Mouse (Mus musculus): ENCODE data around the gene Aurkaip1.

Gene Aurkaip1

DNA sequence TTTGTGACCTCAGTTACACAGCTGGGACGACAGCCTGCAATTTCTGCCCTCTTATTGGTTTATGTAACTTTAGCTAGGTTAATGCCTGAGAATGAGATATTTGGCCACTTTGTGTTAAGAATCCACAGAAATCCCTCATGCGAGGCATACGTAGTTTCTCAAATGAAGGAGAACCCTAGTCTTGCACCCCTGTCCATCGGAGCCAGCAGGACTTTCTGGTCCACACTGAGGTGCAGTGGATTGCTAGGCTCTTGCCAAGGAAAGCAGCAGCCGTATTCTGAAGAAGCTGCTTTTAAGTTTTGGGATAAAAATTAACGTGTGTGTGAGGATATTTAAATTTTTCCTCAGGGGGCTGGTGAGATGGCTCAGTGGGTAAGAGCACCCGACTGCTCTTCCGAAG is 476 bp upstream of the Aurkaip1 start:
- no peak for DNase-seq

DNA sequence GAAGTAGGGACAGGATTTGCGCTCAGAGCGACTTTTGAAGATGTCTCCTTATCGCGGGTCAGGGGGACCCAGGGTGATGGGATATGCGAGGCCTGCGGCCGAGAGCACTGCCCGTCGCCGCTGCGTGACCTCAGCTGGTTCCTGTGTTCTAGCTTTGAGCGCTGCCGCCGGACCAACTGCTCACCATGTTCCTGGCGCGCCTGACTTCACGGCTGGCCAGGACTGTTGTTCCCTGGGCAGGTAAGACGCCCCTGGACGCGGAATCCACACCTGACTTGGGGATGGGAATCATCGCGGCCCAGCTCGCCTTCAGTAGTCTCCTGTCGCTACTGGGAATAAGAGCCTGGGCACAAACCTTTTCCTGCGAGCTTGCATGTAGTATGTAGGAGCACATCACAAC is 759 bp downstream of the Aurkaip1 start:
- no peak for DNase-seq

DNA sequence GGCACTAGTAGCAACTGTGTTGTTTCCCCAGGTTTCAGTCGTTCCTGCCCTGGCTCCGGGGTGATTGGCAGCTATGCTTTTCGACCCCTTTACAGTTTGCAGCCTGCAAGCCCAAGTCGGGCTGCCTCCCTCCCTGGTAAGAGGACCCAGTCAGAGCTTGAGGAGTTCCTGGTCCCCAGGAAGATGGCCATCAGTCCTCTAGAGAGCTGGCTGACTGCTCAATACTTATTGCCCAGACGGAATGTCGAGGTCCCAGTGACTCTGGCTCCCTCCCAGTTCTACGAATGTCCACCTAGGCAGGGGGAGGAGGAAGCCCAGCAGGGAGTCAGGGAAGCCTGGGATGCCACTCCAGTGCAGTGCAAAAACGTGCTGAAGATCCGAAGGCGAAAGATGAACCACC is 1.2 kb downstream of the Aurkaip1 start:
- DNase-seq: no peak

DNA sequence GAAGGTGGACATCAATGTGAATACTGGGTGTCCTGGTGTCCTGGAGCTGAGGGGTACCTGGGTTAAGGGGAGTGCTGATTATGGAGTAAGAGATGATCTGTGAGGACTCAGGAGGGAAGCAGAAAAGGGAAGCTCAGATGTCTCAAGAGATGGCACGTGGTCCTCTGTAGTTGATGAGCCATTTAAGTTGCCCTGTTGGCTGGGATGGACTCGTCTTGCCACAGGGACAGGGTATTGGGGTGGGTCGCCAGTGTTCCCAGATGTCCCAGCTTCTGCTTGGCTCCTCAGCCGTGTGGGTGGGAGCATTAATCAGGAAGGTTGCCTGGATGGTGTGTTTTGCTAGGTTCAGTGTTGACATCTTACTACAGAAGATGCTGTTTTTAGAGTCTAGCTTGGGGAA is 2.2 kb downstream of the Aurkaip1 start:
- DNase-seq: no peak

DNA sequence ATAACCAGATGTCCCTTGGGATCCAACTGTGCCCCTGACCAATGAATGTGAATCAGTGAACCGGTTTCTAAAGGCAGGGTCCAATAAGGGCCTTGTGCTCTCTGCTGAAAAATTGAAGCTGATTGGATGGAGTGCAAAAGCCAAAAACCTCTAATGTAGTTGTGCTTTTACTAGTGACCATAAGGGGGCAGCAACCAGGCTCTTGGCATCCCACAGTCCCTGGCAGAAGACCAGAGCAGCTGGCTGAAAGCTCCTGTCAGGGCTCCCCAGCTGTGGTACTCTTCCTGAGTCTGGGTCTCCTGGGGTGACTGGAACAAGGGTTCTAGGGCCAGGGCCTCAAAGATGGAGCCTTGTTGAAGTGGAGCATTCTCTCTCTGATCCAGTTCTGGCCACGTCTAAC is 2.8 kb downstream of the Aurkaip1 start:
- DNase-seq: peak; percentile 79

DNA sequence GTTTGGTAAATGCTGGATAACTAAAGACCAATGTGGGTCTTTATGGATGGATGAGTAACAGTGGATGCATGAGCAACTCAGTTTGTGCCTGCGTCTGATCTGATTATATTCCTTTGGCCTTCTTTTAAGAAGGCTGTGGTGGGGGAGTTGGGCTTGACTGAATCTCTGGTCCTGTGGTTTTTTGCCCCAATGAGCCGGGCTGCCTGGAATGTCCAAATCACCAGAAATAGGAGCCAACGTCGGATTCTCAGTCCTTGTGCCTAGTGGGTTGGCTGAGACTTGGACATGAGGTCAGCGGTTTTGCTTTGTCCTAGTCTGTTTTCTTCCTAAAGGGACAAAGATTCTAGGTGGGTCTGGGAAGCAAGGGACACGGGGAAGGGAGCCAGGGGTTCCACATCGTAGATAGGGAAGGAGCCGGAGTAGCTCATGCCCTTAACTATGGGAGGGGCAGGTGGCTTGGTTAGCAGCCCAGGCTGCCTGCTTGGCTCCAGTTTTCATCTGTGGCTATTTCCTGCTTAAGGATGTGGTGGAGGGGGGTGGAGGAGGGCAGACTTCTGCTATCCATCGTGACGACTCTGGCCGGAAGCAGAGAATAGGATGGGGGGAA is 6.4 kb downstream of the Aurkaip1 start:
- no peak for DNase-seq

DNA sequence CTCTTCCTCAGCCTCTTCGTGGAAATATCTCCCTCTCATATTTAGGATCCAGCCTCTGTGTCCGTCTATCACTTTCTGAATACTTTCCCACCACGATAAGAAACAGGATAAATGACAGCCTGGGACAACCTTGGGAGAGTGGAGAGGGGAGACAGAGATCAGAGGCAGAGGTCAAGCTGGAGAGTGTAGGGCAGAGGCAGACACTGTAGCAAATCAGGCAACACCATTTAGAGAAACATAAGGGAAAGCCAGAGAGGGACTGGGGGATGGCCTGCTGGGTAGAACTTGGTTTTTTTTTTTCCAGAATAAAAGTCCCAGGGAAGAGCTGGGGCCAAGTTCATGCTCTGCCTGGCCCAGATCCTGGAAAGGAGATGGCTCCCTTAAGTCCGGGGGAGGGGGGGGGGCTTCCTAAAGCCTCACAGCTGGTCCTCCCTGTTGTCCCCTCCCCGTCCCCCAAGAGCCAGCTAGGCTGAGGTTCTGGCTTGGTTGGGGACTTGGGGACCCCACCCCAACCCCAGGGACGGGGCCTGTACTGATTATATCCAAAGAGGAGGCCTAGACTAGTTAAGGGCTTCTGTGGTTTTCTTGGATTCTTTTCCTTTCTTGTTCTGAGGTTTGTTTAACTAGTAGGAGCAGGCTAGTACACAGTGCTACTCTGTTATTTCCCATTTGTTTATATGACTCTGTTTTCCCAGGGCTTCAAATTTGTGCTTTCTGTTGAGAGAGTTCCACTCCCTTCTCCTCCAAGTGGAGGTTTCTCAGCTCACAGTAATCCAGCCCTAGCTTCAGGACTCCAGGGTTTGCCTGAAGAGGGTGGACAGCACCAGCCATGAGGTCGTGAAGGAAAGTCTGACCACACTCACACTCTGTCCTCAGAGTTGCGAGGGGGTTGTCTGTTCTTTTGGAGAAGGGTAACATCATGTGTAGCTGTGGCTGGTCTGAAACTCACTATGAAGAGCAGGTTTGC is 7.4 kb downstream of the Aurkaip1 start:
- no peak for DNase-seq

DNA sequence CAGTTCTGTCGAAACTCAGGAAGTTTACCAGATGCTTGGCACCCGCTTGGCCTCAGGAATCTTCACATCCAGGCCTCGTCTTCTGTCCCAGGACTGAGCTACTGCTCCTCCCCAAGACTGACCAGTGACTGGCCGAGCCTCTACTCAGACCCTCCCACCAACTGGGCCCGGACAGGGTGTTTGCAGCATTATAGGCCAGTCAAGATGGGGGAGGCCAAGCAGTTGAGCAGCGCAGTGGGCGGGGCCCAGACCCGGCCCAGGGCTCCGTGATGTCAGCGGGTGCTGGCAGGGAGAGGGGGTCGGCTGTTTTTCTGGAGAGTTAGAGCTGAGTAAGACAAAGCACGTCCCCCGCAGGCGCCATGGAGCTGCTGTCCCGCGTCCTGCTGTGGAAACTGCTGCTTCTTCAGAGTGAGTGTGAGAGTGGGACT is 8.4 kb downstream of the Aurkaip1 start, which contains the start of gene Mxra8:
Gene Mxra8 (plus strand): TSS at position 198 of the 428 bp plus-strand sequence.
- no peak for DNase-seq

DNA sequence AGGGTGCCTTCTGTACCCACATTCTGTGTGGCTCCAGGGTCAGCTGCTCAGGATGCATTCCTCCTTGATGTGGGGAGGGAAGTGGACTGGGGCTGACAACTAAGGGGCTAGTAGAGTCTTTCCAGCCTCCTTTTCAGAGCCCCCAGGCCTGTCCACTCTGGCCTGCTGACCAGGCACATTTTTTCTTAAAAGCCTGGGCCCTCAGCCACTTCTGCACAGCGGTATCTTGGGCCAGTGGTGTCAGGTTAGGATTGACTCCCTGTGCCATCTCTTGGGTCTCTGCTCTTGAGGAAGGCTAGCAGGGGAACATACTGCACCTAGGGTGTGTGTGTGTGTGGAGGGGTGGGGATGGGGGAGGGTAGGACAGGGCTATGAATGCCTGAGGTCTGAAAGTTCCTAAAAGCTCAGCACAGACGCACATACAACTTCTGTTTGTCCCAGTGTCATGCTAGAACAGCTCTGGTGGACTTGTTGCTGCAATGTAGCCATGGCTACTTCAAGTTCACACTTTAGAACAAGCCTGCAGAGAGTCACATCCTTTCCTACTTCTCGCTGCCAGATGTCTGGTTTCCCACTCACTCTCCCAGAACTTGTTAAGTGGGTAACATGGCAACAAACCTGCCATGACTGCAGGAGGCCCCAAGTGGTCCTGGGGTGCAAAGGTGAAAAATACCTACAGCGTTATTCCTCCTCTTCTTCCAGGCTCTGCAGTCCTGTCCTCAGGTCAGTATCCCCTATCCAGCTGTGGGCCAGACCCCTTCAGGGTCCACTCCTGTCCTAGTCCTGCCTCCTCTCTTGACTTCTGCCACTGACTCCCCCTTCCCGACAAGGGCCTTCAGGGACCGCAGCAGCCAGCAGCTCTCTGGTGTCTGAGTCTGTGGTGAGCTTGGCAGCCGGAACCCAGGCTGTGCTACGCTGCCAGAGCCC is 9.3 kb downstream of the Aurkaip1 start:
- no peak for DNase-seq

DNA sequence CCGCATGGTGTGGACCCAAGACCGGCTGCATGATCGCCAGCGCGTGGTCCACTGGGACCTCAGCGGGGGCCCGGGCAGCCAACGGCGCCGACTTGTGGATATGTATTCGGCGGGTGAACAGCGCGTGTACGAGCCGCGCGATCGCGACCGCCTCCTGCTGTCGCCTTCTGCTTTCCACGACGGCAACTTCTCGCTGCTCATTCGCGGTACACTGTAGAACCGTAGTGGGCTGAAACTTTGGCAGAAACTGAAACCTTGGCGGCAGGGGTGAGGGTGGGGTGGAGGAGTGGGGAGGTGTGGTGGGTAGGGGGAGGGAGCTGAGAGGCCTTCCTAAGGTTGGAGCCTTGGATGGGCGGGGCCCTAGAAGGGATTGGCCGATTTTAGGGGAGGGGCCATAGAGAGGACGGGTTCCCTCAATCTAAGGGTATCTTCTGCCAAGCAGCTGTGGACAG is 10.0 kb downstream of the Aurkaip1 start:
- DNase-seq: peak; percentile 41

DNA sequence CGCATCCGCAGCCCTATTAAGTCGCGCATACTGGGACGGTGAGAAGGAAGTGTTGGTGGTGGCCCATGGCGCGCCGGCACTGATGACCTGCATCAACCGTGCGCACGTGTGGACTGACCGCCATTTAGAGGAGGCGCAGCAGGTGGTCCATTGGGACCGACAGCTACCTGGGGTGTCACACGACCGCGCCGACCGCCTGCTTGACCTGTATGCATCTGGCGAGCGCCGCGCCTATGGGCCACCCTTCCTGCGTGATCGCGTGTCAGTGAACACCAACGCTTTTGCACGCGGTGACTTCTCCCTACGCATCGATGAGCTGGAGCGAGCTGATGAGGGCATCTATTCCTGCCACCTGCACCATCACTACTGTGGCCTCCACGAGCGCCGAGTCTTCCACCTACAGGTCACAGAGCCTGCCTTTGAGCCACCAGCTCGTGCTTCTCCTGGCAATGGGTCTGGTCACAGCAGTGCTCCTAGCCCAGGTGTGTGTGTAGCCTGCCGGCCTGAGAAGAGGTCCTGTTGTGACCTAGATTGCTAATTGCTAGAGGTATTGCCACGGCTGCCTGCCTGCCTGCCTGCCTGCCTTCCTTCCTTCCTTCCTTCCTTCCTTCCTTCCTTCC is 10.7 kb downstream of the Aurkaip1 start:
- no peak for DNase-seq

DNA sequence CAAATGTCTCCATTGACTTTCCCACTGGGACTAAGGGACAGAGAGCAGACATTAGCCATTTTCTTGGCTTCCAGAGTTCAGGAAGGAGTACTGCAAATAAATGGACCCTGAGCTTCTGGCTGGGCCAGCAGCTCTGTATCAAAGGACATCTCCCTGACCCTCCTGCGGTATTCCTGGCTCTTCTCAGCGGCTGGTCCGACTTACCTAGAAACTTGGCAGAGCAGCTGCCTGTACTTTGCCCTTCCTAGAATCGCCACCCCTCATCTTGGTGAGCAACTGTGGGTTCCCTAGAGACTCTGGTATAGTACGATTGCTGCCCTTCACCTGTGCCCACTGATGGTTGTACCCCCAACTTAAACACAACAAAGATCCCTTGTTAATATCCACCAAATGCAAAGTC is 12.2 kb downstream of the Aurkaip1 start:
- no peak for DNase-seq

DNA sequence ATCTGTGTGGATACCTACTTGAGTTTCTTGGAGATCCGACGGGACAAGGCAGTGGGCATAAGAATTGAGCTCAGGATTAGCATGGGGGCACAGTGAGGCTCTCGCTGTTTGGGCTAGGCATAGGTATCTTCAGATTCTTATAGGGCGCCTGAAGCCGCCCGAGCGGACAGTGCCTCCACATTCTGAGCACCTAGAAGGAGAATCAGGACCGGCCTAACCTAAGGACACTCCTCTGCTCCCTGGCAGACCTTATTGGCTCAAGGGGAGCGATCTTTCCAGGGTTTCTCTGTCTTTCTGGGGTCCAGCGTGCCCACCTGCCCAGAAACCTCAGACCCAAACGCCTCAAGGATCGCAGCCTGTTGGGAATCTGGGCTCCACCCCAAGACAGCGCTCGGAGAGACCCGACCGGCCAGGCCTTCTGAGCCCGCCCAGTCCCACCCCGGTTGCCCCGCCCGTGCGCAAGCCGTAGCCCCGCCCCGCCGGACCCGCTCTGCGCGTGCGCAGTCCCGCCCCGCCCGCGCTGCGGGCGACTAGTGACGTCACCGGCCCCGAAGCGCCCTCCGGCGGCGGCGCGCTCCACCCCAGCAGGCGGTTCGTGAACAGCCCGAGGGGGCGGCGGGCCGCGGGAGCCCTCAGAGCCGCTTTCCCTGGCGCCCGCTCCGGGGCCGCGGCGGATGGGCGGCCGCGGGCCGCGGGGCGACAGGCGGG is 16.0 kb downstream of the Aurkaip1 start, which contains the start of gene Dvl1:
Gene Dvl1 (plus strand): TSS at position 532 of the 708 bp plus-strand sequence.
- DNase-seq: peak; percentile 86

DNA sequence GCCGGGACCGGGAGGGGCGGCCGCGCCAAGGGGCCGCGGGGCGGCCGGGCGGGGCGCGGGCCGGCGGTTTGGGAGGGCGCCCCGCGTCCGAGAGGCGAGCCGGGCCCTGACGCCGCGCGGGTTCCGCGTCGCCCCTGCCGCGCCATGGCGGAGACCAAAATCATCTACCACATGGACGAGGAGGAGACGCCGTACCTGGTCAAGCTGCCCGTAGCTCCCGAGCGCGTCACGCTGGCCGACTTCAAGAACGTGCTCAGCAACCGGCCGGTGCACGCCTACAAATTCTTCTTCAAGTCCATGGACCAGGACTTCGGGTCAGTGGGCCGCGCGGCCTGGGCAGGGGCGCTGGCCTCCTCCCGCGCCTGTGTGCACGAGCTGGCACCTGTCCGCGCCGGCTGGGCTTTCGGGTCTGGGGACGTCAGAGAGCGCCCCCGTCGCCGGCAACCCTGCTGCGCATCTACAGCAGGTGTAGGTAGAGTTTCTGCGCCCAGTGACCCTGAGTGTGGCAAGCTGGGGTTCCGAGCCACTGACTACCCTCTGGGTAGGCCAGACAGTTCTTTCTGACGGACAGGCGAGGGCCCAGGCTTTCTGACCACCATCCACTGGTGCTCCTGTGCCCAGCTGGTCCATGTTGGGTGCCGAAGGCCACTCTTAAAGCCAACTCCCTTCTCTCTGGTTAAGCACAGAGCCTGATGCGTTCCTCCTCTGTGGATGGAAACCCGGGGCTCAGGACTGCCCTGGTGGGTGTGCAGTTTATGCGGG is 16.7 kb downstream of the Aurkaip1 start:
- DNase-seq: no peak

DNA sequence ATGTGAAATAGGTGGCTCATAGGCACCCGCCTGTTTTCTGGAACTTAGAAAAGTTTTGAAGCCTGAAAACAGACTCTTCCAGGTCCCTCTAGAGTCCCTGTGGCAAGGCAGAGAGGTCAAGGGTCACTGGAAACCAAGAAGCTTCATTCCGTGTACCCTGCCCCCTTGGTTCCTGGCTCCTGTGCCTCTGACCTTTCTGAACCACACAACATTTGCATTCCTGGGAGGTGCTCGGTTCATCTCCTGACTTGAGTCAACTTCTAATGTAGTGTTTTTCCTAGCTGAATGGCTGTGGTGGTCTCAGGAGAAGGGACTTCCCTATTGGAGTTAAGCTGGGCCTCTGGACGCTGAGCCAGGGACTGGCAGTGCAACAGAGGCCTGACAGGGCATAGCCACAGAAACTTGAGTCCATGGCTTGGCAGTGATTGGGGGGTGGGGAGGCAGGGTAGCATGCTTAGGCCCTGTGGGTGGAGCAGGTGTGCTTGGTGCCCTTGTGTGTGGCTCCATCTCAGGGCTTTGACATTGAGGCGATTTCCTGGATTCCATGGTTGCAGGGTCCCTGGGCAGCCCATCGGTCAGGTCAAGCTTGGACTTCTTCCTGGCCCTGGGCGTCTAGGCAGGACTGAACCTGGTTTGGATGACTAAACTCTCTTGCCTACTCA is 17.5 kb downstream of the Aurkaip1 start:
- no peak for DNase-seq

DNA sequence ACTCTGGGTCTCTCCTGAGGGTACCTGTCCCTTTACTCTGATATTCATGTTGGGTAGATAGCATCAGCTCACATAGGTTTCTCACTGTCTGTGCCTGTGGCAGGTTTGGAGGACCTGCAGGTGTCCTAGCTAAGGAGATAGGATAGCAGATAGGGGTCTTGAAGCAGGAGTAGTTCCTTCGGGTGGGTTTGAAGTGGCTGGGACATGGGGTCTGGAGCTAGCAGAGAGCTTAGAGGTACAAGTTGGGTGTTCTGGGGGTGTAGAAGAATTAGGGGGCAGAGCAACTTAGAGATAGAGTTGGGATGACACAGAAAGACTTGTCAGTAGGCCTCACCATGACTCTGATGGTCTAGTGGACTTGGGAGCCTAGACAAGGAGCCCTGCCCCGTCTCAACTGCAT is 18.3 kb downstream of the Aurkaip1 start:
- DNase-seq: no peak

DNA sequence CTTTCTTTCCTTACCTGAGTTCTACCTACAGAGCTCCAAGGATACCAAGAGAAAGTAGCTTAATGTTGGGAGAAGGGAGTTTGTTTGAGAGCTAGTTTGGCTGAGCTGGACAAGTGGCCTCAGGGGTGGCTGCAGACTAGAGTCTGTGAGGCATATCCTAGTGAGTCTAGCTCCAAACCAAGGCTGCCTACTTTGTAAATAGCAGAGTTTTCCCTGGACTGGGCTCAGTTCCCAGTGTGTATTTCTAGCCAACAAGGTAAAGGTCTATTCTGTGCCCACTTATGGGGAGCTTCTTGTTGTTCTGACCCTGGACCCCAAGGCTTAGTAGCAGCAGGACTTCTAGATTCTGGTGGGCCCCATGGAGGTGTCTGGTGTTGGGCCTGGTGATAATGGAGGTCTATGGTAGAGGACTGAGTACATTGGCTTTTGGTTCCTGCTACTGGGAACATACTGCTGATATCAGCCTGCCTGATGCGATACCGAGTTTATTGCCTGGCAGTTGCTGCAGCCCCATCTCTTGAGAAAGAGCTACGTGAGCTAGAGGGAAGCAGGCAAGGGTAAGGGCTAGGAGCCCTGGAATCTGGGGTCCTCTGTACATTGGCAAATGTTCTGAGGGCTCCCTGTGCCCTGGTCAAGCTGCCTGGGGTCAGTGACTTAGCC is 18.9 kb downstream of the Aurkaip1 start:
- DNase-seq: no peak

DNA sequence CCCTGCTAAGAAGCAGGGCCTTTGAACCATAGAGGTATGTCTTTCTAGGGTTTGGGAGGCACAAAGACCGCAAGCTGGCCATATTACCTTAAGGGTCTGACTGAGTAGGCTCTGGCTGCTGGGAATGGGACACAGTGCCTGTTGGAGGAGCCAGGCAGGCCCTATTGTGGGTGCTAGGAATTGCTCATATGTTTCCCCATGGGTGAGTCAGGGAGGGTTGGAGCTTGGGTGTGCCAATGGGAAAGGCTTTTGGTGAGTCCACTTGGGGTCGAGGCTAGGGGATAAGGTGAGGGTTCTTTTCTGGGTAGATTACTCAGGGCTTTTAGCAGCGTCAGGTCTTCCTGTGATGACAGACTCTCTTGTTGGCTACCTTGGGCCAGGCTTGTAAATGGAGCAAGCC is 20.3 kb downstream of the Aurkaip1 start:
- no peak for DNase-seq

DNA sequence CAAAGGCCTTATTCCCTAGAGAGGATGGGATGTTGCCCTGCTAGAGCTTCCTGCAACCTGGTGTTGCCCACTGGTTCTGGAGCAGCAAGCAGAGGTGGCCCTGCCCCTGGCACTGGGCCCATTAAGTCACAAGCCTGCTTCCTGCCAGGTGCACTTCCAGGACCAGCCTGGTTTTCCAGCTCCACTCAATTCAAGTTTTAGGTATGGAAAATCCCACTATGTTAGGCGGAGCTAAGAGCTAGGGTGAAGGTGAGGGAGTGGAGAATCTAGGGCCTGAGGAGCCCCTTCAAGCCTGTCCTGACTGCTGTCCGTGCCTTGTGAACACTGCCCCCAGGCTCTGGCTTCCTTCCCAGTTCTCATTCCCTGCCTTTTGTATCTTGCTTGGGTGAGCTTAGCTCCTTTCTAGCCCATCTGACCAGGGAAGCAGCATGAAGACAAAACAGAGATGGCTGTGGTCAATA is 20.9 kb downstream of the Aurkaip1 start:
- DNase-seq: no peak

DNA sequence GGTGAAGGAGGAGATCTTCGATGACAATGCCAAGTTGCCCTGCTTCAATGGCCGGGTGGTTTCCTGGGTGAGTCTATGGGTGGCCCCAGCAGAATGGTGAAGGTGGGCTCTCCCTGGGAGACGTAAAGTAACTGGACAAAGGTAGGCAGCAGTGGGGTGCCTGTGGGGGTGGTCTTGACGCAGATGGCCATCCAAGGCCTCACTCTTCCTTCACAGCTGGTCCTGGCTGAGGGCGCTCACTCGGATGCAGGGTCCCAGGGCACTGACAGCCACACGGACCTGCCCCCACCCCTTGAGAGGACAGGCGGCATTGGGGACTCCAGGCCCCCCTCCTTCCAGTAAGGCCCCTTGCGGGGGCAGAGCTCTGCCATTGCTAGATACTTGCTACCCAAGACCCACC is 22.3 kb downstream of the Aurkaip1 start:
- no peak for DNase-seq

All from layer of hippocampus, adult 9-11 months (tissue).